Mouse (Mus musculus): ENCODE measurements around the gene Atp8b4.

Atp8b4 gene

DNA sequence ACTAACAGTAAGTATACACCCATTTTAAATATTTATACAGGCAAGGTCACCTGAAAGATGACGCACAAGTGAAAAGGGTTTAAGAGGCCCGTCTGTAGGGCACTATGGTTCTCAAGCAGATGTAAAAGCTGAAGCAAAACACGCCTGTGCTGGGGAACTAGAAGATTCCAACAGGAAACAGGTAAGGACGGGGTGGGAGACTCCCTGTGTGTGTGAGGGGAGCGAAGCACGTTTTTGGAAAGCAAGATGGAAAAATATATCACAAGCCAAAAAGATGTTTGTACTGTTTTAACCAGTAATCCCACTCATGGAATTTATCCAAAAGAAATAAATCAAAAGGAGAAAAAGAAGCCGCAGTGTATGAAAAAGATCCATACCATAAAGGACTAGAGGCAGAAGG, 214.1 kb downstream of the Atp8b4 start:
- H3K36me3 ChIP-seq (ENCODE audit: control insufficient read depth, insufficient read depth, low read length, poor library complexity, severe bottlenecking), result no peaks in the 10 kb centered on the region
- no peaks in the 10 kb centered on the region for H3K27me3 ChIP-seq (ENCODE audit: control insufficient read depth, insufficient read depth, low read length, poor library complexity, severe bottlenecking)
- no peak for DNase-seq (ENCODE audit: low read depth, low spot score)

DNA sequence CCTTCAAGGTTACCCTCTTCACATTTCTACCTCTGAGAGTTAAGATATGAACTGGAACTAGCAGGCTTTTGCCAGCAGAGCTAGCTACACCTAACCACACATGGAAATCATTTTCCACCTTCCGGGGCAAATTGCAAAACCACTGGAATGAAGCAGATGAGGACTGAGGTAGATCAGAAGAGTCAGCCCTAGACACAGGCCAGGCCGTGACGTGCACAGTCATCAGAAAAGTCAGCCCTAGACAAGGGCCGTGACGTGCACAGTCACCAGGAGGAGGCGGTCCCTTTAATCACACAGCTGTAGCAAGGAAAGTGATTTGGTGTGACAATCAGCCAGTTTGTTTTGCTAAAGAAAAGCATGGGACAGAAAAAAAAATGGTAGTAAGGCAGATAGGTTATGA, 216.4 kb downstream of the Atp8b4 start:
- H3K27me3 ChIP-seq (ENCODE audit: control insufficient read depth, insufficient read depth, low read length, poor library complexity, severe bottlenecking), result no peaks in the 10 kb centered on the region
- H3K36me3 ChIP-seq (ENCODE audit: control insufficient read depth, insufficient read depth, low read length, poor library complexity, severe bottlenecking), result no peaks in the 10 kb centered on the region
- DNase-seq (ENCODE audit: low read depth, low spot score), result no peak

DNA sequence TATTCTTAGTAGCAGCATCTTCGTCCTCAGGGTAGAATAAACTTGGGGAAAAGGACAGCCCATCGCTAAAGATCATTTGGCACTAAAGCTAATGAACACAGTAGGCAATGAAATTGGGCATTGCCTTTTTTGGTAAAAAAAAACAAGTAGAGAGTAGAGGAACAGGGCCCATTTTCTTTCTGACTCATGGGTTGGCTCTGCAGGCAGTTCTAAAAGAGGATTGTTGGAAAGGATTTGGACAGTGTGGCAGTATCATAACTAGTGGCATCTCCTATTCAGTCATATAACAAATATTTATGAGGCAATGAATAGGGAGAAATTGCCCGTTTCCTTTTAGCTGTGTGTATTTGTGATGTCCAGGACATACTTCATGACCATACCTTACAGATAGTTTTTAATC, 217.4 kb downstream of the Atp8b4 start:
- no peaks in the 10 kb centered on the region for H3K36me3 ChIP-seq (ENCODE audit: control insufficient read depth, insufficient read depth, low read length, poor library complexity, severe bottlenecking)
- no peaks in the 10 kb centered on the region for H3K27me3 ChIP-seq (ENCODE audit: control insufficient read depth, insufficient read depth, low read length, poor library complexity, severe bottlenecking)
- DNase-seq (ENCODE audit: low read depth, low spot score), result no peak

DNA sequence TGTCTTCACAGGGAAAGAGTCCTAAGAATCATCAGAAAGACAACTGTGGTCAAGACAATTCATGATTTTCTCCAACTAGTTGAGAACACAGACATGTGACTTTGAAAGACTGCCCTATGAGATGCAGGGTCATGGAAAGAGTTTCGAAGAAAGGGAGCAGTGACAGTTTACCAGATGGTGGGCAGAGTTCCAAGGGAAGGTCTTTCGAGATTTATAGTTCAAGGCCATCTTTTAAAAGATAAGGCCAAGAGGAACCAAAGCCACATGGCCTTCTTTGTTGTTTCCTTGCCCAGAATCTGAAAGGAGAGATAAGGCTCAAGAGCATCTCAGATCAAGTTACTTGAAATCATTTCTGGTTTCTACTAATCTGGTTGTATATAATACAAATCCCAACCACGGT, 225.0 kb downstream of the Atp8b4 start:
- DNase-seq (ENCODE audit: low read depth, low spot score), result no peak
- Histone ChIP-seq H3K36me3 (ENCODE audit: control insufficient read depth, insufficient read depth, low read length, poor library complexity, severe bottlenecking) (no peaks in the 10 kb centered on the region), H3K27me3 (ENCODE audit: control insufficient read depth, insufficient read depth, low read length, poor library complexity, severe bottlenecking) (no peaks in the 10 kb centered on the region)

DNA sequence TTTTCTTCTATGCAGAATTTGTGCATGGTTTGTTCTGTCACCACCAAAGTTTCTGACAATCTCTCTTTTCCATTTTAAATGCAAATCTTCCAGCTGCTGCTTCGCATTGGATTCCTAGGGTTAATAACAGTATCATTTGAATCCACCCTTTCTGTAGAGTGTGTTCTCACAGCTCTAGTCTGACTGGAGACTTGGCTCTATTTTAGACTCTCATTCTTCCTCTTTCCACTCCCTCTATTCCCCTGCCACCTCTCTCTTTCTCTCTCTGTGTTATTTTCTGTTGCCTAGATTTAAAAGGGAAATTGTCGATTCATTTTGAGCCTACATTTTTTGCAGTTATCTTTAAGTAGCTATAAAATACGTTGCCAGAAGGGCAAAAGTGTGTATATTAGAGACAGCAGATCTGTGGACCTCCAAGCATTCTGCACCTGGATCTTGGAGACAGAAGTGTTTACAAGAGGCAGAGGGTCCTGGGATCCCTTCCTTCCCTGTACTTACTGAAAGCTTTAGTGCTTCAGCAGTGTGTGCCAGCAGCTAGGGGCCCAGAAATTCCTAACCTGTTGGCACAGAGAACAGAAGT, 225.6 kb downstream of the Atp8b4 start:
- H3K36me3 ChIP-seq (ENCODE audit: control insufficient read depth, insufficient read depth, low read length, poor library complexity, severe bottlenecking), result no peaks in the 10 kb centered on the region
- DNase-seq (ENCODE audit: low read depth, low spot score), result no peak

DNA sequence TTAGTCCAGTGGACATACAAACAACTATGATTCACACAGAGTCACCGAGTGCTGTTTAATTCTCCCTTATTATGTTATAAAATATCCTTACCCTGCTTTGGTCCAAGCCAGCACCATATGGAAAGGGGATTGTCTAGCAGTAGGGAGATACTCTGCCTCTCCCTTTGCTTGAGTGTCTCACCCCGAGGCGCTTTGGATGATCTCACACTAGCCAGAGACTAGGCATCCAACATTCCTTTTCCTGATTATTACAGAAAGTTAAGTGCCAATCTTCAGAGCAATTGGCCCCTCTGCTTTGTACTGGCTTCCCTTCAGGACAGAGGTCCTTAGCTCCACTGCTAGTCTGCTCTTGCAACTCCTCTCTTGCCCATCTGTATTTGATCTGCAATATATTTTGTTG, 226.2 kb downstream of the Atp8b4 start:
- H3K27me3 ChIP-seq (ENCODE audit: control insufficient read depth, insufficient read depth, low read length, poor library complexity, severe bottlenecking), result no peaks in the 10 kb centered on the region
- DNase-seq (ENCODE audit: low read depth, low spot score), result no peak

More for the DNA sequence above, 225.6 kb downstream of the Atp8b4 start:
- H3K27me3 ChIP-seq (ENCODE audit: control insufficient read depth, insufficient read depth, low read length, poor library complexity, severe bottlenecking), result no peaks in the 10 kb centered on the region

More for the DNA sequence above, 226.2 kb downstream of the Atp8b4 start:
- no peaks in the 10 kb centered on the region for H3K36me3 ChIP-seq (ENCODE audit: control insufficient read depth, insufficient read depth, low read length, poor library complexity, severe bottlenecking)

All from splenic B cell, adult 2 months (primary cell).